Mouse (Mus musculus): ENCODE data around the gene Gpr146. TPM values are rescaled to one million over a fixed set of nuclear protein-coding genes. Genes with fewer than 3 reads are reported as not detected.

Gene Gpr146
- polyA plus RNA-seq, 1 experiment, result 18.1 TPM

DNA sequence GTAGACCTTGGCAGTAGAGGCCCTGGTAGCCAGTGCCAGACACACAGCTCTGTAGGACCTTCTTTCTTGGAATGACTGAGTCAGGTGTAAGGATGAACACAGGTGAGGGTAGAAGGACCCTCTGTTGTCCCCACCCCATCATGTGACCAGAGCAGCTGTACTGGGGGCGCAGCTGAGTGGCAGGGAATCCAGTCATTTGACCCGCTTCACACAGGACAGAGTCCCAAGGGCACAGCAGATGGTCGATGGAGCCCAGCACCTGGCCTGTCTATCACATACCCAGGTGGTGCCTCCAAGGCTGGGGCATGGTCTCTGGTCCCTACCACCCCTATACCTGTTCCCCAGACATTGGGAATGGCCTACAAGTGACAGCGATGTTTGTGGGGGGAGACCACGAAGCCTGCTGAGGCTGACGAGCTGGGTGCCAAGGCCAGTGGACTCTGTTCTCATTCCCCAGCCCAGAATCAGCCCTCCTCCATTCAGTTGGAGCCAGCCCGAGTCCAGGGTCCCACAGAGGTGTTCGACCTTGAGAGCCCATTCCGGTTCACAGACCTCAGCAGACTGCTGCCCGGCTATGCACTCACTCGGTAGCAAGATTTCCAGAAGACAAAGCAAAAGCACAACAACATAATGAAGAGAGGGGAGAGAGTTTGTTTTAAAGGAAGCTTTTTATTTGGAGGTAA lies 8.7 kb upstream of the Gpr146 start:
- Histone ChIP-seq H3K4me1 (ENCODE audit: control insufficient read depth, insufficient read depth, insufficient read length, low read length) (peaks cover 29% of the 10 kb centered on the region), H3K27ac (replicated peaks; ENCODE audit: low read depth, low read length) (no peak overlapping the region), H3K4me3 (ENCODE audit: insufficient read depth, low read depth, low read length) (no peak overlapping the region)

DNA sequence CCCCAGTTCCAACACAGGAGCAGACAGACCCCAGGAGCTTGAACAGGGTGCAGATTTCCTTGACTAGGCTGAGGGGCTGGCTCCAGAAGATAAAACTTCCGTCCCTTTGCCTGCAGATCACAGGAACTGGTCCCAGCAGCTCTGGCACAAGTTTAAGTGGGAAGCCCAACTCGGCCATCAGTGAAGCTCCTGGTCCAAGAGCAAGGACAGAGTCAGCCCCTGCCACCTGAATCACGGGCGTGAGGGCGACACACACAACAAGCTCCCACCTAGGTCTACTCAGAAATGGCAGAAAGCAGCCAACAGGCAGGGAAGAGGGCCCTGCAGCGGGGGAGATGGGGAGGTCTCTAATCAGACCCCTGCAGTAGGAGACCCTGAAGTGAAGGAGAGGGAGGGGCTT lies 7.2 kb upstream of the Gpr146 start:
- Histone ChIP-seq H3K27ac (replicated peaks; ENCODE audit: low read depth, low read length) (peak overlapping the region; percentile 64), H3K4me3 (ENCODE audit: insufficient read depth, low read depth, low read length) (peak overlapping the region; percentile 74), H3K4me1 (ENCODE audit: control insufficient read depth, insufficient read depth, insufficient read length, low read length) (peaks cover 28% of the 10 kb centered on the region)

- Histone ChIP-seq H3K4me3 (ENCODE audit: insufficient read depth, low read depth, low read length) (peak overlapping the region; percentile 74), H3K4me1 (ENCODE audit: control insufficient read depth, insufficient read depth, insufficient read length, low read length) (peaks cover 27% of the 10 kb centered on the region), H3K27ac (replicated peaks; ENCODE audit: low read depth, low read length) (peak overlapping the region; percentile 95)
Measured at GRCm38 (mm10) chr5:139371118-139371517, 6.4 kb upstream of the Gpr146 start.

GRCm38 (mm10) chr5:139371631-139372401 lies 5.7 kb upstream of the Gpr146 start:
- H3K4me3 ChIP-seq (ENCODE audit: insufficient read depth, low read depth, low read length), result peak overlapping the region; percentile 74
- H3K27ac ChIP-seq (replicated peaks; ENCODE audit: low read depth, low read length), result peak overlapping the region; percentile 95
- peaks cover 34% of the 10 kb centered on the region for H3K4me1 ChIP-seq (ENCODE audit: control insufficient read depth, insufficient read depth, insufficient read length, low read length)

- H3K4me1 ChIP-seq (ENCODE audit: control insufficient read depth, insufficient read depth, insufficient read length, low read length), result peaks cover 41% of the 10 kb centered on the region
- peak overlapping the region; percentile 23 for H3K27ac ChIP-seq (replicated peaks; ENCODE audit: low read depth, low read length)
- H3K4me3 ChIP-seq (ENCODE audit: insufficient read depth, low read depth, low read length), result no peak overlapping the region
Measured at GRCm38 (mm10) chr5:139373126-139373525, 4.4 kb upstream of the Gpr146 start.

- Histone ChIP-seq H3K4me3 (ENCODE audit: insufficient read depth, low read depth, low read length) (no peak overlapping the region), H3K27ac (replicated peaks; ENCODE audit: low read depth, low read length) (peak overlapping the region; percentile 40), H3K4me1 (ENCODE audit: control insufficient read depth, insufficient read depth, insufficient read length, low read length) (peaks cover 50% of the 10 kb centered on the region)
Measured at GRCm38 (mm10) chr5:139373889-139374444, 3.5 kb upstream of the Gpr146 start.

- no peak overlapping the region for H3K4me3 ChIP-seq (ENCODE audit: insufficient read depth, low read depth, low read length)
- H3K4me1 ChIP-seq (ENCODE audit: control insufficient read depth, insufficient read depth, insufficient read length, low read length), result peaks cover 58% of the 10 kb centered on the region
- H3K27ac ChIP-seq (replicated peaks; ENCODE audit: low read depth, low read length), result no peak overlapping the region
Measured at GRCm38 (mm10) chr5:139374841-139375240, 2.7 kb upstream of the Gpr146 start.

DNA sequence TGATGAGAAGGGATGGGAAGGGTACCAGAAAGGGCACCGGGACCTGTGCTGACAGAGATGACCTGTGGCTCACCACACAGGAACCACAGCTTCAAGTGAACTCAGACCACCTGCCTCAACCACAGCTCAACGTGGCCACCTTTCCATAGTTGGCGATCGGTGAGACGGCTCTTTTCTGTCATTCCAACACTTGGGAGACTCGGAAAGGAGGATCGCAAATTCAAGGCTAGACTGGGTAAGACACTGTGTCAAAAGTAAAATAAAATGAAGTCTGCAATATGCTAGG lies 717 bp downstream of the Gpr146 start:
- H3K4me3 ChIP-seq (ENCODE audit: insufficient read depth, low read depth, low read length), result no peak overlapping the region
- H3K27ac ChIP-seq (replicated peaks; ENCODE audit: low read depth, low read length), result peak overlapping the region; percentile 95
- H3K4me1 ChIP-seq (ENCODE audit: control insufficient read depth, insufficient read depth, insufficient read length, low read length), result peaks cover 52% of the 10 kb centered on the region

DNA sequence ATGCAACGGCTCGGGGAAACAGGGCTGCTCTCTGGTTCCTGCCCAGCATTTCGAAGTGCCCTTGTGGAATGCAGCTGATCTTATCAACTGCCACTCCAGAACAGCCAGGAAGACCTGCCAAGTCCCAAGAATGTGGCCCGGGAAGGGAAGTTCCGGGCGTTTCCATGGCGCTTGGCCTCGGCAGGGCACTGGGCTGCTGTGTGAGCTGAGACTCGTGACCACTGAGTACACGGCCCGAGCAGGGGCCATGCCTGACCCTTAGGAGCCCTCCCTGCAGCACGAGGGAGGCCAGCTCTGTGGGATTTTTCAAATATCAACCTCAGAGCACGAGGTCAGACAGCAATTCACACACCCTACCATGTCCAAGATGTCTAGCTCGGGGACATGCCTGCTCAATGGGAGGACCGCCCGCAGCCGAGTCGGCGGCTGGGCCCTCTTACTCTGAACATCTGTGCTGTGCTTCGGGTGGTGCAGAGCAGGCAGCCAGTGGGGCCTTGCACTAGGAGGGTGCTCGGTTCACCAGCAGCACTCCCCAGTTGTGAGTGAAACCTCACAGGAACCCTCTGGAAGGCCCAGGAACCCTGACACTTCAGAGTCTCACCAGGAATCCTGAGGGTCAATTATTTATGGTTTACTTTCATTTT lies 1.6 kb downstream of the Gpr146 start:
- Histone ChIP-seq H3K4me3 (ENCODE audit: insufficient read depth, low read depth, low read length) (no peak overlapping the region), H3K27ac (replicated peaks; ENCODE audit: low read depth, low read length) (peak overlapping the region; percentile 95), H3K4me1 (ENCODE audit: control insufficient read depth, insufficient read depth, insufficient read length, low read length) (peaks cover 58% of the 10 kb centered on the region)

DNA sequence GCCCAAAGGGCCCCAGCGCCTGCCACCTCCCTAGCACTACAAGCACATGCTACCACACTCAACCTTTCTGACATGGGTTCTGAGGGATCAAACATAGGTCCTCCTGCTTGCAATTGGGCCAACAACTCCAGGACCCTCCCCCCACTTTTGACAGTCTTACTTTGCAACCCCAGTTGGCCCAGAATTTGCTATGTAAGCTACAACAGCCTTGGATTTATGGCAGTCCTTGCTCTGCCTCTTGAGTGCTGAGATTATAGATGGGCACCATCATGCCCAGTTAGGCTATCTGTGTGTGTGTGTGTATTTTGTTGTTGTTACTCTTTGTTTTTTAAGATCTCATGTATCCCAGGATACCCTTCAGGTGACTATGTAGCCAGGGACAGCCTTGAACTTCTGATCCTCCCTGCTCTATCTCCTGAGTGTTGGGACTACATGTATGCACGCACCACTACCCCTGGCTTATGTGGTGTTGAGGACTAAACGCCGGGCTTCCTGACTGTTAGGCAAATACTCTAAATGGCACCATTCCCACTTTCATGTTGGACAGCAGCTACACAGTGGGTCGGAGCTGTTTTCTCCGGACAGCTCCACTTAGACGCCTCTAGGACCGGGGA lies 2.4 kb downstream of the Gpr146 start:
- H3K27ac ChIP-seq (replicated peaks; ENCODE audit: low read depth, low read length), result peak overlapping the region; percentile 95
- peaks cover 57% of the 10 kb centered on the region for H3K4me1 ChIP-seq (ENCODE audit: control insufficient read depth, insufficient read depth, insufficient read length, low read length)

GRCm38 (mm10) chr5:139380385-139381248 lies 3.1 kb downstream of the Gpr146 start:
- Histone ChIP-seq H3K4me3 (ENCODE audit: insufficient read depth, low read depth, low read length) (peak overlapping the region; percentile 96), H3K27ac (replicated peaks; ENCODE audit: low read depth, low read length) (peak overlapping the region; percentile 96), H3K4me1 (ENCODE audit: control insufficient read depth, insufficient read depth, insufficient read length, low read length) (peaks cover 64% of the 10 kb centered on the region)

More for the DNA sequence above, 2.4 kb downstream of the Gpr146 start:
- peak overlapping the region; percentile 47 for H3K4me3 ChIP-seq (ENCODE audit: insufficient read depth, low read depth, low read length)

- H3K27ac ChIP-seq (replicated peaks; ENCODE audit: low read depth, low read length), result peak overlapping the region; percentile 96
- H3K4me1 ChIP-seq (ENCODE audit: control insufficient read depth, insufficient read depth, insufficient read length, low read length), result peaks cover 64% of the 10 kb centered on the region
- peak overlapping the region; percentile 96 for H3K4me3 ChIP-seq (ENCODE audit: insufficient read depth, low read depth, low read length)
Measured at GRCm38 (mm10) chr5:139381586-139382513, 4.4 kb downstream of the Gpr146 start.

DNA sequence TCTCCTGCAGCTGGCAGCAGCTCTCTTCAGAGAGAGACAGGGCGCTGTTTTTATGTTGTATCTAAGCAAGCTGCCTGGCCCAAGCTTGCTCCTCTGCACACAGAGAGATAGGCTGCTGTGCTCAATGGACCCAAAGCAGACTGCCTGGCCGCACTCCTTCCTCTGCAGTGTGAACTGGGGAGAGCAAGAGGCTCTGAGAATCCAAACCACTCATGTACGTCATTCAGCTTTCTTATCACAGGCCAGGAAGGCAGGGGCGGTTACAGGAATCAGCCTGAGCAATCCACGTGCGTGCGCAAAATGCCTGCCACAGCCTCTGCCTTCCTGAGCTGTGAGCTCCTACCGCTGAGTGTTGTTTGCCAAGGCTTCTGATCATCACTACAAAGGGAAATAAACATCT lies 5.3 kb downstream of the Gpr146 start:
- Histone ChIP-seq H3K4me1 (ENCODE audit: control insufficient read depth, insufficient read depth, insufficient read length, low read length) (peaks cover 68% of the 10 kb centered on the region), H3K27ac (replicated peaks; ENCODE audit: low read depth, low read length) (peak overlapping the region; percentile 96), H3K4me3 (ENCODE audit: insufficient read depth, low read depth, low read length) (peak overlapping the region; percentile 96)

Data from brown adipose tissue, adult 24 weeks (tissue).